Mouse (Mus musculus) heart, postnatal 0 days (tissue): ENCODE data around the gene Vrk1. TPM values are rescaled to one million over a fixed set of nuclear protein-coding genes. Genes with fewer than 3 reads are reported as not detected.

Source experiments
- ATAC-seq: fragments of 200-750 bp; cut with Nextera tagmentation; 2 replicates; pipeline ENCODE4 v1.8.0; 2017; ENCODE audit warnings: low read depth, moderate number of reproducible peaks, moderate library complexity; ENCODE audit not compliant: insufficient read depth
- DNase-seq: peaks from one replicate; pipeline ENCODE4 v3.0.0-alpha.2; 2016; ENCODE audit warnings: low spot score
- H3K27ac ChIP-seq: fragments of 300-500 bp; sonication (generic); 2 replicates; pipeline ENCODE4 v1.5.1; 2014; ENCODE audit warnings: low read depth, mild to moderate bottlenecking
- H3K27me3 ChIP-seq: fragments of 300-500 bp; sonication (generic); 2 replicates; pipeline ENCODE4 v1.6.1; 2014; ENCODE audit warnings: low read length, mixed read lengths; ENCODE audit not compliant: control insufficient read depth, insufficient read depth
- H3K36me3 ChIP-seq: fragments of 300-500 bp; sonication (generic); replicated peaks from 2 replicates; pipeline ENCODE4 v1.6.1; 2014; ENCODE audit warnings: low read length, mixed read lengths; ENCODE audit not compliant: control insufficient read depth, insufficient read depth
- H3K4me1 ChIP-seq: fragments of 300-500 bp; sonication (generic); 2 replicates; pipeline ENCODE4 v1.6.1; 2014; ENCODE audit warnings: antibody characterized with exemption; ENCODE audit not compliant: control insufficient read depth, insufficient read depth
- H3K4me2 ChIP-seq: fragments of 300-500 bp; sonication (generic); 2 replicates; pipeline ENCODE4 v1.6.1; 2014; ENCODE audit warnings: low read depth, mild to moderate bottlenecking, low read length, moderate library complexity
- H3K4me3 ChIP-seq: fragments of 300-500 bp; sonication (generic); 2 replicates; pipeline ENCODE4 v1.5.1; 2014; ENCODE audit warnings: low read depth, low read length
- H3K9ac ChIP-seq: fragments of 300-500 bp; sonication (generic); replicated peaks from 2 replicates; pipeline ENCODE4 v1.6.1; 2014; ENCODE audit warnings: low read depth, low read length, mixed read lengths
- H3K9me3 ChIP-seq: fragments of 300-500 bp; sonication (generic); replicated peaks from 2 replicates; pipeline ENCODE4 v1.6.1; 2016; ENCODE audit warnings: low read length; ENCODE audit not compliant: control insufficient read depth
- CTCF ChIP-seq: IDR thresholded peaks from 2 replicates; pipeline ENCODE4 v1.5.1; 2016; ENCODE audit warnings: antibody characterized with exemption, control low read depth, low read depth
- EP300 ChIP-seq: IDR thresholded peaks from 2 replicates; pipeline ENCODE4 v1.6.1; 2016; ENCODE audit warnings: antibody characterized with exemption, low read depth
- WGBS: fragments of 180-500 bp; shearing (Covaris S2); extraction: QIAGEN DNeasy Blood & Tissue Kit; methylation state at CpG from one replicate; pipeline ENCODE4 v1.1.7; 2014; 5-methylcytosine and 5-hydroxymethylcytosine counted together
- polyA plus RNA-seq: library from polyadenylated mRNA; unstranded; fragments of >200 nt; fragmentation: Nextera tagmentation; extraction: Ambion mirVana; gene quantifications from 2 replicates; pipeline ENCODE4 v1.2.1, GENCODE M21; 2015
- total RNA-seq: library from RNA; depleted of rRNA; stranded (reverse); fragments of >200 nt; gene quantifications from 2 replicates; pipeline ENCODE4 v1.2.3, GENCODE M21; 2014; ENCODE audit warnings: low replicate concordance

Vrk1 gene
- total and polyA plus RNA-seq, 2 experiments from 2014 or later, result 8.0 to 26.0 TPM

GRCm38 (mm10) chr12:106001775-106002174 is 8.3 kb upstream of the Vrk1 start:
- H3K4me2 ChIP-seq, result no peak overlapping the region
- H3K27ac ChIP-seq, result no peak overlapping the region
- no peaks in the 10 kb centered on the region for H3K36me3 ChIP-seq
- no peak overlapping the region for H3K4me3 ChIP-seq
- ATAC-seq (no peak; the same call in 1 of the 2 replicates), DNase-seq (no peak)
- no peaks in the 10 kb centered on the region for H3K9me3 ChIP-seq
- no peak for TF ChIP-seq EP300
- no peak for TF ChIP-seq CTCF
- H3K27me3 ChIP-seq, result no peaks in the 10 kb centered on the region
- WGBS, result 52% methylated on average over 8 of the region's 8 CpGs
- no peak overlapping the region for H3K9ac ChIP-seq
- no peaks in the 10 kb centered on the region for H3K4me1 ChIP-seq

DNA sequence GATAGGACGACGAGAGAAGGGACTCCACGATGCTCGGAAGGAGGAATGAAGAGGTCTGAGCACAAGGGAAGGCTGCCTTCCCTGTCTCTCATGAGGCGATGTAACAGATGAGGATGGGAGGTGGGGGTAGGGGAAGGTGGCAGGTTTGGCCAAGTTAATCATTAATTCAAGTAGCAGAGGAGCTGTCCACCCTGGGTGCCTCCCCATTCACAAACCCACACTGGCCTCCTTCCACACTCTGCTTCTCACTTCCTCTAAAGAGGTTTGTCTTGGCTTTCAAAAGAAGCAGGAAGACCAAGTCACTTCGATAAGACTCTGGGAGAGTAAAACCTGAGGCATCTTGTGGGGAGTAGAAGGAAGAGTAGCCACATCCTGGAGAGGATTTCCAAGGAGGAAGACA is 5.3 kb upstream of the Vrk1 start:
- ATAC-seq (no peak), DNase-seq (no peak)
- no peak overlapping the region for H3K4me2 ChIP-seq
- H3K4me3 ChIP-seq, result no peak overlapping the region
- H3K27me3 ChIP-seq, result no peaks in the 10 kb centered on the region
- H3K4me1 ChIP-seq, result no peaks in the 10 kb centered on the region
- no peak overlapping the region for H3K27ac ChIP-seq
- TF ChIP-seq CTCF (no peak), EP300 (no peak)
- H3K36me3 ChIP-seq, result no peaks in the 10 kb centered on the region
- no peaks in the 10 kb centered on the region for H3K9me3 ChIP-seq
- 59% methylated on average over 6 of the region's 6 CpGs for WGBS
- no peak overlapping the region for H3K9ac ChIP-seq

GRCm38 (mm10) chr12:106006218-106006617 is 3.8 kb upstream of the Vrk1 start:
- Histone ChIP-seq H3K4me2 (no peak overlapping the region), H3K36me3 (no peaks in the 10 kb centered on the region), H3K9me3 (no peaks in the 10 kb centered on the region), H3K4me1 (peaks cover 6% of the 10 kb centered on the region), H3K27ac (no peak overlapping the region), H3K4me3 (no peak overlapping the region), H3K27me3 (no peaks in the 10 kb centered on the region), H3K9ac (no peak overlapping the region)
- TF ChIP-seq EP300, result no peak
- TF ChIP-seq CTCF, result no peak
- WGBS, result 84% methylated on average over 6 of the region's 6 CpGs
- DNase-seq (no peak), ATAC-seq (no peak)

GRCm38 (mm10) chr12:106008348-106009050 is 1.5 kb upstream of the Vrk1 start:
- Histone ChIP-seq H3K9me3 (no peaks in the 10 kb centered on the region), H3K4me2 (peak overlapping the region; percentile 13; the same call in 1 of the 2 replicates), H3K9ac (no peak overlapping the region), H3K27ac (peak overlapping the region; percentile 85), H3K36me3 (no peaks in the 10 kb centered on the region), H3K4me1 (peaks cover 10% of the 10 kb centered on the region), H3K27me3 (no peaks in the 10 kb centered on the region), H3K4me3 (no peak overlapping the region)
- peak; percentile 74 for ATAC-seq
- 41% methylated on average over 22 of the region's 22 CpGs for WGBS
- DNase-seq, result peak; percentile 87
- peak; percentile 86 for TF ChIP-seq EP300
- TF ChIP-seq CTCF, result no peak

DNA sequence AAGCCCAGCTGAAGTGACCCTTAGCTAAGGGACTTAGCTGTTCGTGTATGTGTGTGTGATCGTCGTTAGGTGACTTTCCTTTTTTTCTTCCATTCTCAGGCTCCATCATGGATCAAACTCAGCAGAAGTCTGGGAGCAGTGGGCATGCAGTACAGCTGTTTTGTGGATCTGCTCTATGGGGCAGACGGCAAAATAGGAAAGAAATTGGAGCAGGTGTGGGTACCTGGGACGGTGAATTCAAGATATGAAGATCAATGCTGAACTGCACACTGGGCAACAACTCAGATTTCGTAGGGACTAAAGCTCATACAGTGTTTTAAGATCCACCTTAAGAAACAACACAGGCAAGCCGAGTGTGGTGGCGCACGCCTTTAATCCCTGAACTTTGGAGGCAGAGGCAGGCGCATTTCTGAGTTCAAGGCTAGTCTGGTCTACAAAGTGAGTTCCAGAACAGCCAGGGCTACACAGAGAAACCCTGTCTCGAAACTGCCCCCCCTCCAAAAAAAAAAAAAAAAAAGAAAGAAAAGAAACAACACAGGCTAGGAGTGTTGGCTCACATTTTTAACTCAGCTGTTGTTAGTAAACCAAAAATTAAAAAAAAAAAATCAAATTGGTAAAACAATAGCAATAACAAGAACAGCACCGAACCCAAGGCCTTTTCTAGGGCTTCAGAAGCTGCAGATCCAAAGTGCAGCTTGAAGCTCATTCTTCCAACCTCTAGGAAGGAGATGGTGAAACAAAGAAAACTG is 732 bp upstream of the Vrk1 start:
- no peak for ATAC-seq
- no peaks in the 10 kb centered on the region for H3K36me3 ChIP-seq
- peak overlapping the region; percentile 50 for H3K4me2 ChIP-seq
- peak overlapping the region; percentile 85 for H3K27ac ChIP-seq
- peaks cover 10% of the 10 kb centered on the region for H3K4me1 ChIP-seq
- TF ChIP-seq EP300 (no peak), CTCF (no peak)
- no peak for DNase-seq
- no peaks in the 10 kb centered on the region for H3K27me3 ChIP-seq
- no peak overlapping the region; the same call in 1 of the 2 replicates for H3K9ac ChIP-seq
- H3K4me3 ChIP-seq, result peak overlapping the region; percentile 86
- no peaks in the 10 kb centered on the region for H3K9me3 ChIP-seq
- 76% methylated on average over 12 of the region's 12 CpGs for WGBS
